Mouse (Mus musculus) embryonic fibroblast, embryonic 13.5 days (primary cell): ENCODE results near the gene Efna4.

ENCODE experiments used
- CTCF ChIP-seq: IDR thresholded peaks from 2 replicates; pipeline ENCODE4 v1.5.1; 2011; ENCODE audit warnings: mild to moderate bottlenecking, control low read depth, low read length, moderate library complexity, borderline replicate concordance; ENCODE audit not compliant: insufficient read depth
- POLR2A ChIP-seq: IDR thresholded peaks from 2 replicates; pipeline ENCODE4 v1.6.1; 2011; ENCODE audit warnings: low read depth, mild to moderate bottlenecking, control low read depth, low read length, moderate library complexity

GRCm38 (mm10) chr3:89298908-89299307, 38.9 kb downstream of the Efna4 start:
- TF ChIP-seq CTCF (no peak), POLR2A (no peak)
